Mouse (Mus musculus): ENCODE data around the gene Hectd4.

DNA sequence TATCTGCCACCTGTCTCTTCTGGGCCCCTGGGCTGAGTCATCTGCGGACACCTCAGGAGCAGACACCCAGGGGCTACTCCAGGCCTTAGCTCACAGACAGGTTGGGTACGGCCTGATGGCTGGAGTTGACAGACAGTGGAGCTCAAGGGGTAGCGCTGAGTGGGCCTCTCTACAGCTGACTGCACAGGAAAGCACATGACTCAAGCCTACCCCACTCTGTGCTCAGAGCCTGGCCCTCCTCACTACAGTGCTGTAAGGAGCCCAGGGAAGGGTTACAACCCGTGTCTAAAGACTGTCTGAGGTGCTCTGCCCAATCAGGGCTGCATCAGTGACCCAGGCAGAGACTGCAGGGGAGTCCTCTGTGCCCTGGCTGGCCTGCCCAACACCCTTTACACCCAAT is 147.2 kb downstream of the Hectd4 start:
- TF ChIP-seq EP300 (IDR thresholded peaks at IDR 0.05; ENCODE audit: insufficient read depth, low read depth, low read length) (no peak), POLR2A (IDR thresholded peaks at IDR 0.05; ENCODE audit: insufficient read depth, low read depth, low read length) (no peak), CTCF (IDR thresholded peaks at IDR 0.05) (no peak)

Data from heart, adult 2 months (tissue).